Mouse (Mus musculus): ENCODE data around the gene Inpp5d.
A peak's percentile ranks its signal among the peaks of the same experiment; 100 is the strongest.

Gene Inpp5d

DNA sequence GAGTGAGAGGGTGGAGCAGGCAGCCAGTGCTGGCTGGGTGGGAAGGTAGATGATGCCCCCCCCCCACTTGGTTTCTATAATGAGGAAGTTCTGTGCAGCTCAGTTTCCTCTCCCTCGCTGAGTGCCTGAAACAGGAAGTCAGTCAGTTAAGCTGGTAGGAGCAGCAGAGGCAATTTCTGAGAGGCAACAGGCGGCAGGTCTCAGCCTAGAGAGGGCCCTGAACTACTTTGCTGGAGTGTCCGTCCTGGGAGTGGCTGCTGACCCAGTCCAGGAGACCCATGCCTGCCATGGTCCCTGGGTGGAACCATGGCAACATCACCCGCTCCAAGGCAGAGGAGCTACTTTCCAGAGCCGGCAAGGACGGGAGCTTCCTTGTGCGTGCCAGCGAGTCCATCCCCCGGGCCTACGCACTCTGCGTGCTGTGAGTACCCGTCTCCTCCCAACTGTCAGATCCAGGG lies at the start of gene Inpp5d:
TSS of gene Inpp5d (plus strand) at position 102 of the 458 bp plus-strand sequence.
- no peak for DNase-seq

DNA sequence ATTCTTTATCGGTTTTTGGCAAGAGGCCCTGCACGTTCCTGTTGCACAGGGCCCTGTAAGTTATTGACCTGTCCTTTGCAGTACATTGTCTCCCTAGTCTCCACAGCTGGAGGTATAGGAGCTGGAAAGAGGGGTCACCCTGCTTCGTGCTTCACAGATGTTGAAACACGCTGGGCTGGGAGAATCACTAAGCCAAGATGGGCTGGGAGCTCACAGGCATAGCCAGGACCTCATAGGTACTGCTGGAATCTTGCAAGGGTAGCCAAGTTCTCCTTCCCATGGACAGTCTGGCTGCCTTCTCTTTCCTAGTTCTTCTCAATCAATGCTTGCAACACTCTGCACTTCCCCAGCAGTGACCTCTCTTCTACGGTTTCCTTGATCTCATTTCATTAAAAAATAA lies 46.9 kb upstream of the Inpp5d start:
- DNase-seq, result no peak

DNA sequence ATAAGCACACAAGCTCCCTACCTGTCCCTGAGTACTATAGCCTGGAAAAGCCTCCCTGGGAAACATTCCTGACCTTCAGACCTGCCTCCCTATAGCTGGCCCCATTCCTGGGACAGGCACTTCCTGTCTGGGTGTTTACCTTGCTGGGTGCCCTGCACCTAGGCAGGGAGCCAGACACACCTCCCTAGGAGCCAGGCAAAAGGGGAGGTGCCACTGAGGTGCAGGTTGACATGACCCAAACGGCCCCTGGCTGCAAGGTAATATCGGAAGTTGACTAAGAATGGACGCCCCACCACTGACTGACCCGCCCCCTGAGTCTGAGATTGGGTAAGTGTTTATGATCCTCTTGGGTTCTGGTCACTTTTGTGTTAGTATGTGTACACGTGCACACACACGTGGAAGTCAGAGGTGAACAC lies 46.3 kb upstream of the Inpp5d start, which contains the start of gene Ngef:
TSS of gene Ngef (minus strand) at position 71 of the 416 bp plus-strand sequence.
- no peak for DNase-seq

DNA sequence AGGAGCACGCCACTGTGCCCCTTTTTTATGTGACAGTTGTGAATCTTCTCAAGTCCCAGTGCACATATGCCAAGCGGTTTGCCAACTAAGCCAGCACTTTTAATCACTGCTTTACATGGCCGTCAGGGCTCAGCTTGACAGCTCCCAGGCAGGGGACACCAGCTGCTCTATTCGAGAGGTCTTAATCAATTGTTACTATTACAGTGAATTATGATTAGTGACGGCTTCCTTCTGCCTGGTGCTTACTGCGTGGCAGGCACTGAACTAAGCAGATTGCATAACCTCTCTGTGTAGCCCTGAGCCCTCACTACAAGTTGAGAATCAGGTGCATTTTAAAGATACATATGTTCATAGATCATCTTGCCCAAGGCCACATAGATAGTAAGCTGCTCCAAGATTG lies 45.8 kb upstream of the Inpp5d start:
- no peak for DNase-seq

DNA sequence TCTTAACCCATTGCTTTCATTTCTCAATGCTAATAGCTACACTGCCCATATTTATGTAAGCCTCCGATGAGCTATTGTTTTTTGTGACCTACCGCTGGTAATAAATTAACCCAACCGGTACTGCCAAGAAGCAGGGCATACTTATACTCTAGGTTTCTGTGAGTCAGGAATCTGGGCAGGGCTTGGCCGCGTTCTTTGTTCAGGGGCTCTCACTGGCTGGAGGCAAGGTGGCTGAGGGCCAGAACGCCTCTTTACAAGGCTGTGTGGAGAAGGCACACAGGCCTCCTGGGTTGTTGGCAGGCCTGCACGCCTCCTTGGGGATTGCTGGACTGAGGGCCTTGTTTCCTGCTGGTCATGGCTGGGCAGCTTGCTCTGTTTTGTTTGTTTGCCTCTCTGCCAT lies 45.3 kb upstream of the Inpp5d start:
- DNase-seq, result no peak

DNA sequence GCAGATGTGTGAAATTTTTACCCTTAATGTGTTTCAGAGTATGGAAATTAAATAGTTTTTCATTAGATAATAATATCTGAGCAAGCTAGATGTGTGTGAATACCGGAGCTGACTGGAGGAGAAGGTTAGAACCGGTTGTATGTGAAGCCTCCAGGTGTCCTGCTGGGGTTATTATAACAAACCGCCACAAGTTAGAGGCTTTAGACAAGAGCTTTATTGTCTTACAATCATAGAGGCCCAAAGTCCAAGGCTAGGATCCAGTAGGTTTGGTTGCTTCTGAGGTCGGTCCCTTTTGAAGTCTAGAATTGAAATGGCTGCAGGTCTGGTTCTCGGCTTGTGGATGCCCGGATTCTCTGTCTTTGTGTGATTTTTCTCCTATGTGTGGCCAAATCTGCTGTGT lies 41.1 kb upstream of the Inpp5d start:
- DNase-seq, result no peak

DNA sequence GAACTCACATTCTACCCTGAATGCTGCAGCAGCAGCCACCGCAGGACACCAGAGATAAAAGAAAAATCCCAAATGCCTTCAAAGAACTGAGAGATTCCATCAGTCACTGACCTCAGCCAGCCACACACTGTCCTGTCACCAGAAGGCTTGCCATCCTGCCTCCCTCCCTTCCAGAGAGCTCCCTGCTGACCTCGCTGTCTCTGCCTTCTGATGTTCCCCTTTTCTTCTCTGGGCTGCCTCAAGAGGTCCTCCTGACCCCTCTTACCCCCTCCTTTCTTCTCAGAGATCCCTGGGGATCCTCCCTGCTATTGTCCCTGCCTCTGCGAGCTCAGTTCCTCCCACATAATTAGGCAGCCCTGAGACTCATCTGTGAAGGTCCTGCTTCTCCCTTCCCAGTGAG lies 39.3 kb upstream of the Inpp5d start:
- DNase-seq, result no peak

DNA sequence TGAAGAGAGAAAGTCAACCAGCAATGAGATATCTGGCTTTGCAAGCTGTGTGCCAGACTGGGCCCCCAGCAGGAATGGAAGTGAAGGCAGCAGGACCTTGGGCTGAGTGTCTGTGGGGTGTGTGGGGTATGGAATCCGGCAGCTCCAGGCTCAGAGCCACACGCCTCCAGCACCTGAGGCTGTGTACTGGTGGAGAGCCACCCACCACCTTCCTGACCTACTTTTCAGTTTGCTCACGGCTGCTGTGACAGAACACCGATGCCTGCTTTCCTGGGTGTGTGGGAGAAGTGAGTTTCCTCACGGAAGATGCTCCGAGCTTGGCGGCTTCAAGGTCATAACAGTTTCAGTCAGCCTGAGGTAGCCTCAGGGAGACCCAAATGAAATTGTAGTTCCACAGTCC lies 30.9 kb upstream of the Inpp5d start:
- DNase-seq, result peak; percentile 65

DNA sequence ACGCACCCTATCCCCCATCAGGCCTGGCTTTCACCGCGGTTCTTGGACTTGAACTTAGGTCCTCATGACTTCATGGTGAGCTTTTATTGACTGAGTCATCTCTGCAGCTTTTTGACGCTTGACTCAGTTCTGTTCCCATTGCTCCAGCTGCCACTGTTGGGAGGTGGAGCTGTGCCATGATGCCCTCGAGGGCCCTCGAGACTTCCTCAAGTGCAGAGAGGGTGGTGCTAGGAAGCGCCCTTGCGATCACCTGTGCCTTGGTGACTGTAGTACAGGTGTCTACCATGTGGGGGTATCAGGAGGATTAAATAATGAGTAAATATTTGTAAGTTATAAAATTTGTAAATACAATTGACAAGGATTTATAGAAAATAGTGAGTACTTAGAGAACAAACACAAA lies 30.1 kb upstream of the Inpp5d start:
- DNase-seq, result no peak

DNA sequence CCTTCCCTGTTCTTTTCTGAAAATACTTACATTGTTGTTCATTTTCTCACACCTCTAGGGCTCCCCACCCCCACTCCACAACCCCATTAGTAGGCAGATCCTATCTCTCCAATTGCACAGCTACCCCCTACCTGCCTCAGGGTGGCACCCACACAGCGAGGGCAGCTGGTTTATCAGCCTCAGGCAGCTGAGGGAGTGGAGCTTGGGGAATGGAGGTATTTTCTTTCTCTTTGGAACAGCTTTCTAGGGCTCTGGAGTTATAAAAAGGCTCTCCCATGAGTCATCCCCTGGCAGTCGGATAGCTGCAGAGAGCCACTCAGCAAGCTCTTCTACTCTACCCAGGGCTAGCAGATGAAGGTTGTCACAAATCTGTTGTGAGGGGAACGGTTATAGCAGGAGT lies 25.9 kb upstream of the Inpp5d start:
- peak; percentile 50 for DNase-seq

DNA sequence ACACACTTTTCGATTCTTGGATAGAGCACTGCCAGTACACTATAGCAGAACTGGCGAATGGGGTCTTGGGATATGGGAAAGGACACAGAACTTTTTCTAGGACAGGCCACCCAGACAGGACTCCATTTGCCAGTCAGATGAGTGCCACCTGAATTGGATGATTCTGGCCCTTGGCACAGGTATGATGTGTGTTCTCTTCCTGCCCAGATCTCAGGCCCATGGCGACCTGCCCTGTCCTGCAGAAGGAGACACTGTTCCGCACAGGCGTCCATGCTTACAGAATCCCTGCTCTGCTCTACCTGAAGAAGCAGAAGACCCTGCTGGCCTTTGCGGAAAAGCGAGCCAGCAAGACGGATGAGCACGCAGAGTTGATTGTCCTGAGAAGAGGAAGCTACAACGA lies 25.4 kb upstream of the Inpp5d start:
- DNase-seq, result no peak

DNA sequence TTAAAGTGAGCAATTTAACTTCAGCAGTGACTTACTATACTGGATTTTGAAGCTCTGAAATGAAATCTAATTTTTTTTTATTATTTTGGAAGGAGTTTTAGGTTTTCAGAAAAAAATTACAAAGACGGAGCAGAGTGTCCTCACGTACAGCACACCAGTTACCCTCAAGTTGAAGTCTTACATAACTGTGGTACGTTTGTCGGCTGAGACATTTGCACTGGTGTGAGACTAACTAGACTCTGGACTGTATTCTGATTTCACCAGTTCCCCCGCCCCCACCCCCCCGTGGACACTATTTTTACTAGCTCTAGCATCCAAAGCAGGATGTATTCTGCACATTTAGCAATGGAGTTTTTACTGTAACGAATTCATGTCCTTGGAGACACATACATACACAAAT lies 19.6 kb upstream of the Inpp5d start:
- no peak for DNase-seq

DNA sequence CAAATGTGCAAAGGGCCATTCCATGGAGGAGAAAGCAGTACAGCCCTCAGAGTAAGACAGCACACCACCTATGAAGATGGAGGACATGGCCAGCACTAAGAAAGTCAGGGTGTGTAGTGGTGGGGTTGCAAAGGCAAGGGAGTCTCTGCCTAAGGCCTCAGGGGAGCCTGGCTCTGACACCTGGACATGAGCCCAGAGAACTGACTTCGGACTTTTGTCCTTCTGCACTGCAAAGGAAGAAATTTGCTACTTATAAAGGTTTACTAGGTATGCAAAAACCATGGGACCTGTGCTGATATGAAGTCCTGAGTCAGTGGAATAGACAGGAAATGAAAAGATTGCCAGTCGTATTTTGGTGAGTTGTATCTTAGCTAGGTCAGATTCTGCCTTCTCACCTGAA lies 18.3 kb upstream of the Inpp5d start:
- DNase-seq, result no peak

DNA sequence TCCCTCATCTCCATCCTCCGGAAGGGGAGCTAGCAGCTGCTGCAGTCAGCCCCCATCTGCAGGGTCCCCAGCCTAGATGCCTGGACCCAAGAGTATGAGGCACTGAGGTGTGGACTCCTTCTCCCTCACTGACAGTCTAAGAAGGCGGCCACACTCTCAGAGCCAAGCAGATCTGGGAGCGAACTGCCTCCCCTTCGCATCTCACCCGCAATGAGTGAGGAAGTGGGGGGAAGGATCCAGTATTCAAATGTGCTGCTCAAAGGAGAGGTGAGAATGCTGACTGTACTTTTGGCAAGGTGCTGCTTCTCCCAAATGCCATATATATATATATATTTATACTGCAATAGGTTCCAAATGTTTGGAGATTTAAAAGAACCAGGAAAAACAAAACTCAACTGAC lies 16.7 kb upstream of the Inpp5d start:
- peak; percentile 62 for DNase-seq

DNA sequence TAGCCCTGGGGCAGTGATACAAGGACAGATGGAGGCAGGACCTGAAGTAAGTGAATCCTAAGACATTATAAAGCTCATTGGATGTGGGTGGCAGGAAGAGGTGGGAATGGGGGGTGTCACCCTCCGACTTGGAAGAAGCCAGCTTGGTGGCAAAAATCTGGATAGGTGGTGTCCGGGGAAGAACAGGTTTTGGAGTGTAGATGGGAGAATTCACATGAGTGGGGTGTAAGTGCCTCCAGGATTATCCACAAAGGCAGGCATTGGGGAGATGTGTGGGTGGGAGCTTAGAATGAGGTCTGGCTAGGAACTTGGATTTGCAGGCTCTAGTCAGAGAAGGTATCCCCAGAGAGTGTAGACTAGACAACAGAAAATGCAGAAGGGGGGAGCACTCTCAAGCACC lies 14.8 kb upstream of the Inpp5d start:
- peak; percentile 29 for DNase-seq

DNA sequence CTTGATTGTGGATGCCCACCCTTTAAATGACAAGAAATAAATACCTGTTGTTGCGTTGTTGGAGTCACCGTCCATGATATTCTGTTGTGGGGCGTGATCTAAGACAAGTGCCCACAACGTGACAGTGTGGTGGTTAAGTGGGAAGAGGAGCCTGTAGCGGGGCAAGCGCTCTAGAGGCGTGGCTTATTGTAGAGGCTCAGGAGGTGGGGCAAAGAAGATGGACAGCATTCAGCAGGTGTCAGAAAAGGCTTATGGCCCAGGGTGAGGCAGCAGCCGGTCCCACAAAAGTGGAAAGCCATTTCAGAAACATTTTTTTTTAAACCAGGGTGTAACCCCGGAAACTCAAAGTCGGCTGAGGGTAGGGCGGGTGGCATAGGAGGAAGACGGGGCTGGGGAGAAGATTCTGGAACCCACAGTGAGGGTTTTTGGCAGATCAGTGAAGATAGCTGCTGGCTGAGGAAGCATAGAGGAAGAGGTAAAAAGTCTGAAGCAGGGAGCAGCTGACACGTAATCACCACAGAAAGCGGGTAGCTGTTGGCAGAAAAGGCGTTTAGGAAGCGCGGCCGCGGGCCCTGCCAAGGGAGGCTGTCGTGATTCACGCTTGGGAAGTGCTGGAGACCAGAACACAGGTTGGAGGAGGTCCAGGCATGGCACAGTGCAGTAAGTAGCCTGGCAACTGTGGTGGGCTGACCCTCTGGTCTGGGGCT lies 12.6 kb upstream of the Inpp5d start:
- peak; percentile 77 for DNase-seq

DNA sequence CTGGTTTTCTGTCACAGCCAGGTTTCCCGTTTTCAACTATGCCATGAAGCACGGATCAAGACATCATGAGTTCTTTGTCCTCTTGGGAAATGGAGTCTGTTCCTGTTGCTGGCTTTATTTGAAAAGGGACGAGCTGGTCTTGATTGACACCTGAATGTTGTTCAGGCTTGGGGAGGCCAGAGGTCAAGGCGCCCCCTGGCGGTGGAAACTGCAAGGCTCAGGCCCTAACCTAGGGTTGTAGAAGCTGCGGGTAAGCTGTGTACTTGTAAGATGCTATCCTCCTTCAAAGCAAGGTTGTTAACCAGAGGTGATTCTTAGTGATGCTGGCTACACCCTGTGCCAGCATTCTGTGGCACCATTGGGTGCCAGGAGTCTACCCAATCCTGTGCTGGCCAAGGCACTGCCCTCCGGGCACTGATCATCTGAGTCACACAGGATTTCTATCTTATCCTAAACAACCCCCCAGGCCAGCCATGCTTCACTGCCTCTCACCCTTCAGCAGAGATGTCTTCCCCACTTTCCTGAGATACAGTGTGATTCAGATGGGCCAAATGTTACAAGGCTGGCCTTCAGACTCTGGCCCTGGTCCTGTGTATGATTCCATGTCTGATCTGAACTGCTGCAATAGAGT lies 11.6 kb upstream of the Inpp5d start:
- no peak for DNase-seq

DNA sequence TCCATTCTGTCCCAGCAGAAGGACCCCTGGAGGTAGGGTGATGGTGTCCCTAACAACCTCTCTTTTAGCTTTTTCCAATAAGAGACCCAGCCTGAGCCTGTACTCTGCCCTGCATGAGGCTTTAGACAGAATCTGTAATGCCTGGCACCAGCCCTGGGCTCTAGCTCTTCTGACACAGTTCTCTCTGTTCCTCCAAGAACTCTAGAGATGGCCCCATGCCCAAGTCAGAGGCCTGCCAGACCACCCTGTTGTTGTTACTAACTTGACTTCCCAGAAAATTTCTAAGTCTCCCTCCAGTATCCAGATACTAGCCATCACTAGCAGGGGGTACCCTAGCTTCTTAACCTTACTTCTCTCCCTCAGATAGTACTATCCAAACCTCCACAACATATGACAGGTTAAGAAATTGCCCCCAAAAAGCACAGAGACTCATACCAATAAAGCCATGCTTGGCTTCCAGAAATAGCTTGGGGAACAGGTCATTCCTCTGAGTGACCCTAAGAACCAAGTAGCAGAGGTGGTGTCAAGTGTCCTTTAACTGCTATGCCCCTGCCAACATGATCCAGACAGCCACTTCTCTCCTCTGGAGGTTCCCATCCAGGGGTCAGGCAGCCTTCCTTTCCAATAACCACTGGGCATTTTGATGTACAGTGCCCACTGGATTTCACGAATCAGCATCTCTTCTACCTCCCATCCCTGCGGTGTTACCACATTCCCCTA lies 5.4 kb upstream of the Inpp5d start:
- no peak for DNase-seq

DNA sequence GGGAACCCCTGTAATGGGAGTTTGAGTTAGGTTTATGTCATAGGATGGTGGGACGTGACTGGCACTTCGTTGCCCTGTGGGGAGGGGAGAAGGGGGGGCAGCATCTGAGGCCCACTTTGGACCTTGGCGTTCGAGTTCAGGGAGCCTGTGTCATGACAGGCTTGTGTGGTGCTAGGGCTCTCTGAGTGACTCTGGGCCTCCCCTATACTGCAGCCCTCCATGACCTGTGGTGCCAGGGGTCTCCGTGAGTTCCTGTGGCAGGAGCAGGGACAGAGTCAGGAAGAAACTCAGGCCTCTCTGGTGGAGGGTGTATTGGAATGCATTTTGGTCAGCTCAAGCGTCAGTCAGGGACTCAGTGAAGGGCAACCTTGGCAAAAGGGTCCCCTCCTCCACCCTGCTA lies 581 bp downstream of the Inpp5d start:
- DNase-seq, result no peak

DNA sequence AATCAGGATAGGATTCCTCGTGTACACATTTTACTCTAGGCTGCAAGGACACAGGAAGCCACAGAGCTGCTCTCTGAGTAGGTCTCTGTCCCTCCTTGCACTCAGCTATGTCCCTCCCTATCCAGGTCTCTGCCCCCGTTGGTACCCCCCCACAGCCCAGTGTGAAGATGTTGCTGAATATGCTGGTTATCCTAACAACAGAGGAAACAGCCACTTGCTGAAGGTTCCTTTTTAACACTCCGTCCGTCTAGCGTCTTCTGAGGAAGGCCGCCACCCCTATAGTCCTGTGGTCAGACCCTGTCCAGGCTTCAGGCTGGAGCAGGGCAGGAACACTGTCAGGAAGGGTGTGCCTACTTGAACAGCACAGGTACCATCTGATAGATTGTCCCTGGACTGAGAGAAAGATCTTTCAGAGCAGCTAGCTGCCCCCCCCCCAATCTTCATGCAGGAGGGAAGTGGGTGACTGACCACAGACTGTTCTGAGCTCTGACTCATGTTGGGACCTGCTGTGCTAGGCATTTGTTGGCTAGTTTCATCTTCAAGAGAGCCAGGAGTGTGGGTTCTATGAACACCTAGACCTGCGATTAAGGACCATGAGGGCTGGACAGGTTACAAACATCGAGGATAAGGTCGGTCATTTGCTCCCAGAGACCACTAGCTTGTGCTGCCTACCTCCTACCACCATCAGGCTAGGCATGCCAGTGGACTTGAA lies 1.2 kb downstream of the Inpp5d start:
- no peak for DNase-seq

DNA sequence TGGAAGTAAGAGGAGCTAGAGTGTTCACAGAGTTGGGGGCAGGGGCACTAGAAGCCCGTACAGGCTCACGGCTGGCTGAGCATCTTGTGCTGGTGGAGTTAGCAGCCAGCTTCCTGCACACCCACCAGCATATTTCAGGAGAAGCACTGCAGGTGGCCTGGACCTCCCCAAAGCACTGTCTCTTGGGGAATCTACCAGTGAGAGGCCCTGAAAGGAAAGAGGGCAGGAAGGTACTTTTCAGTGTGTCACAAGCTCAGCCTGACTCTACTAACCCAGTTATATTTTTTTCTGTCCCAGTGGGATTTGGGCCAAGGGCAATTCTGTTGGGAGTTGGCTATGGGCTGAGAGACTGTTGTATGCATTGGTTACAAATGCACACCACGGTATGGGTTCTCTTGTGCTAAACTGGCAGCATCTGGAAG lies 1.8 kb downstream of the Inpp5d start:
- DNase-seq, result peak; percentile 60

DNA sequence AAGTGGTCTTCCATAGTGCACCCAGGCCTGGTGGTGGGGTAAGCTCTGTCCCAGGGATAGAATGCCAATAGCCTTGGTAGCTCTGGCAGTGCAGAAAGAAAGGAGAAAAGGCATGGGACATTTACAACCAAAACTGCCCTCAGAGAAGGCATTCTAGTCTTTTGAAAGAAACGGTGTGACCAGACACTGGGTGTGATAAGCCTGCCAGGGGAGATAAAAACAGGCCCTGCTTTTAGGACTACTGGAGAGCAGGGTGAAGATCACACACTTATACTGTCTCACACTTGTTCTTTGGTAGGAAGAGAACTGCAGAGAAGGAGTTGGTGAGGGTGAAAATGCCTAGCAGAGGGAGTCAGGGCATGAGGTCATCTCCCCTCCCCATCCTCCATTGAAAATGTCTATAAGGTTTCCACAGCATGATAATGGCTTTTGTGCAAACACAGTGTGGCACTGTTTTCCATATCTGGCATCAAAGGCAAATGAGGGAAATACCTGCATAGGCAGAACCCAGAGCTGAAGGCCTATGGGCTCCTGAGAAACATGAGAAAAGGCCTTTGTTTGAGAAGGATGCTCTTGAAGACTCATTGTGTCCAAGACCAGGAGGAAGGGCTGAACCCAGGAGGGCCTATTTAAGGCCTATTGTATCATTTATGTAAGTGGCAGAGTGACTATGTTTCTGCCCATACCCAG lies 4.0 kb downstream of the Inpp5d start:
- DNase-seq, result no peak

DNA sequence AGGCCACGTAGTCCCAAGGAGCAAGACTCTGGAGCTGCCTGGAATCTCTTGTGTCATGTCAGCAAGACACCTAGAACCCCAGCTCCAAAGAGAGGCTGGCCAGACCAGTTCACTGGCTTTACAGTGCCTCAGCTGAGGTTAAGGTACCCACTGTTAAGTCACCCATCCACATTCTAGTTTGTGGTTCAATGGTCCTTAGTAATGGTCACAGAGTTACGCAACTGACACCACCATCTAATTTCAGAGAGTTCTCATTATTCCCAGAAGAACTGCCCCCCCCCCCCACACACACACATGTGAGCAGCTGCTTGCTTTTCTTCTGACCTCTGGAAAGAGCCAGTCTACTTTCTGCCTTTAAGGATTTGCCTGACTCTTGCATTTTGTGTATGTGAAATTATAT lies 4.7 kb downstream of the Inpp5d start:
- no peak for DNase-seq
